7 mouse cellular contexts compared by ENCODE assay signal in genomic region chr2:10371899-10372298, GRCm38 (mm10). TPM values are rescaled to one million over a fixed set of nuclear protein-coding genes. Genes with fewer than 3 reads are reported as not detected.
DNase-seq lines count a peak whose midpoint lies in the region; ATAC-seq and TF ChIP-seq lines count a peak whose summit lies in the region.

No protein-coding gene starts in this region.

- peaks cover 14% of the 10 kb centered on the region; the same call in 1 of the 2 replicates for H3K4me1 ChIP-seq in lung, postnatal 0 days (ENCODE audit: insufficient read depth, low read depth, low read length)
- peaks cover 23% of the 10 kb centered on the region for H3K4me1 ChIP-seq in forebrain, embryonic 12.5 days
- peaks cover 15% of the 10 kb centered on the region for H3K4me1 ChIP-seq in limb, embryonic 12.5 days (replicated peaks)
- H3K4me1 ChIP-seq in stomach, embryonic 15.5 days, result peaks cover 21% of the 10 kb centered on the region

- H3K36me3 ChIP-seq in lung, postnatal 0 days (ENCODE audit: insufficient read depth, low read length), result no peaks in the 10 kb centered on the region
- no peaks in the 10 kb centered on the region for H3K36me3 ChIP-seq in forebrain, embryonic 12.5 days (replicated peaks)
- H3K36me3 ChIP-seq in limb, embryonic 12.5 days, result no peaks in the 10 kb centered on the region
- H3K36me3 ChIP-seq in stomach, embryonic 15.5 days, result no peaks in the 10 kb centered on the region

- no peak for DNase-seq in lung, postnatal 0 days (ENCODE audit: low spot score)
- no peak for DNase-seq in lung, postnatal 36 days
- no peak for DNase-seq in urinary bladder, postnatal 10 days (ENCODE audit: low spot score)
- DNase-seq in ovary, postnatal 14 days (ENCODE audit: low spot score), result no peak

- no peak for TF ChIP-seq CTCF in lung, postnatal 0 days (IDR thresholded peaks at IDR 0.05)

- H3K4me3 ChIP-seq in lung, postnatal 0 days (ENCODE audit: low read depth, low read length), result peak overlapping the region; percentile 60; the same call in 1 of the 2 replicates
- peak overlapping the region; percentile 57 for H3K4me3 ChIP-seq in forebrain, embryonic 12.5 days (replicated peaks)
- peak overlapping the region; percentile 53 for H3K4me3 ChIP-seq in limb, embryonic 12.5 days (replicated peaks)
- peak overlapping the region; percentile 56 for H3K4me3 ChIP-seq in stomach, embryonic 15.5 days (replicated peaks)

- peak overlapping the region; percentile 94 for H3K4me2 ChIP-seq in lung, postnatal 0 days (replicated peaks; ENCODE audit: low read depth, low read length)
- peak overlapping the region; percentile 93 for H3K4me2 ChIP-seq in forebrain, embryonic 12.5 days
- H3K4me2 ChIP-seq in limb, embryonic 12.5 days, result peak overlapping the region; percentile 95
- peak overlapping the region; percentile 98 for H3K4me2 ChIP-seq in stomach, embryonic 15.5 days

- no peak overlapping the region for H3K27ac ChIP-seq in lung, postnatal 0 days (ENCODE audit: low read length)
- no peak overlapping the region for H3K27ac ChIP-seq in forebrain, embryonic 12.5 days
- no peak overlapping the region for H3K27ac ChIP-seq in limb, embryonic 12.5 days
- no peak overlapping the region for H3K27ac ChIP-seq in stomach, embryonic 15.5 days

- H3K9me3 ChIP-seq in lung, postnatal 0 days (ENCODE audit: low read length), result no peaks in the 10 kb centered on the region
- H3K9me3 ChIP-seq in forebrain, embryonic 12.5 days, result no peaks in the 10 kb centered on the region
- no peaks in the 10 kb centered on the region for H3K9me3 ChIP-seq in limb, embryonic 12.5 days
- no peaks in the 10 kb centered on the region for H3K9me3 ChIP-seq in stomach, embryonic 15.5 days

- 2% methylated on average over 9 of the region's 18 CpGs for WGBS in lung, postnatal 0 days
- WGBS in forebrain, embryonic 12.5 days, result under 1% methylated on average over 9 of the region's 18 CpGs
- under 1% methylated on average over 9 of the region's 18 CpGs for WGBS in limb, embryonic 12.5 days
- 3% methylated on average over 11 of the region's 18 CpGs for WGBS in stomach, embryonic 15.5 days

- no peak for TF ChIP-seq EP300 in lung, postnatal 0 days (IDR thresholded peaks at IDR 0.05)

- H3K9ac ChIP-seq in lung, postnatal 0 days (replicated peaks; ENCODE audit: low read depth), result no peak overlapping the region
- H3K9ac ChIP-seq in forebrain, embryonic 12.5 days, result no peak overlapping the region; the same call in 1 of the 2 replicates
- no peak overlapping the region for H3K9ac ChIP-seq in limb, embryonic 12.5 days (replicated peaks)
- no peak overlapping the region for H3K9ac ChIP-seq in stomach, embryonic 15.5 days

- H3K27me3 ChIP-seq in lung, postnatal 0 days (replicated peaks; ENCODE audit: insufficient read depth, low read length), result peaks cover 55% of the 10 kb centered on the region
- H3K27me3 ChIP-seq in forebrain, embryonic 12.5 days, result peaks cover 79% of the 10 kb centered on the region
- H3K27me3 ChIP-seq in limb, embryonic 12.5 days, result peaks cover 81% of the 10 kb centered on the region
- peaks cover 38% of the 10 kb centered on the region for H3K27me3 ChIP-seq in stomach, embryonic 15.5 days (replicated peaks)

- no peak for ATAC-seq in lung, postnatal 0 days
- peak; percentile 9 for ATAC-seq in forebrain, embryonic 12.5 days (ENCODE audit: low FRiP score)
- ATAC-seq in limb, embryonic 12.5 days (ENCODE audit: insufficient number of reproducible peaks, insufficient read depth, low FRiP score, low TSS enrichment, low read depth), result no peak
- peak; percentile 12; the same call in 1 of the 2 replicates for ATAC-seq in stomach, embryonic 15.5 days (ENCODE audit: insufficient read depth, low FRiP score, low read depth)

RNA-seq across cellular contexts. Expression of gene Sfmbt2, which starts 1.6 kb away (rescaled TPM):
- polyA plus RNA-seq in lung, postnatal 0 days (2015; fragmentation: Nextera tagmentation; extraction: Ambion mirVana), result 0.62 and 0.65 TPM in 2 replicates
- 1.5 and 2.3 TPM in 2 replicates for polyA plus RNA-seq in forebrain, embryonic 12.5 days (2016; fragmentation: Nextera tagmentation; extraction: Ambion mirVana)
- polyA plus RNA-seq in limb, embryonic 12.5 days (2016; fragmentation: Nextera tagmentation; extraction: Ambion mirVana), result 2.7 and 3.0 TPM in 2 replicates
- 3.0 TPM in 2 replicates for polyA plus RNA-seq in stomach, embryonic 15.5 days (2015; fragmentation: Nextera tagmentation; extraction: Ambion mirVana)

Comparison
In these comparisons a context has a peak if more than half of its experiments do, and no peak if none do; other contexts are left out.
1. ATAC-seq: peak in forebrain, embryonic 12.5 days (single experiment) and stomach, embryonic 15.5 days (single experiment); none in lung, postnatal 0 days (single experiment) and limb, embryonic 12.5 days (single experiment).
2. Peak in every context shown above with its lines, with median percentiles within 50 percentile points of each other: H3K4me2 ChIP-seq and H3K4me3 ChIP-seq.